Mouse (Mus musculus): ENCODE results near the gene Slc25a17. TPM values are rescaled to one million over a fixed set of nuclear protein-coding genes. Genes with fewer than 3 reads are reported as not detected.

The Slc25a17 gene
- polyA plus RNA-seq, 1 experiment from 2014 or later, result 138 TPM

DNA sequence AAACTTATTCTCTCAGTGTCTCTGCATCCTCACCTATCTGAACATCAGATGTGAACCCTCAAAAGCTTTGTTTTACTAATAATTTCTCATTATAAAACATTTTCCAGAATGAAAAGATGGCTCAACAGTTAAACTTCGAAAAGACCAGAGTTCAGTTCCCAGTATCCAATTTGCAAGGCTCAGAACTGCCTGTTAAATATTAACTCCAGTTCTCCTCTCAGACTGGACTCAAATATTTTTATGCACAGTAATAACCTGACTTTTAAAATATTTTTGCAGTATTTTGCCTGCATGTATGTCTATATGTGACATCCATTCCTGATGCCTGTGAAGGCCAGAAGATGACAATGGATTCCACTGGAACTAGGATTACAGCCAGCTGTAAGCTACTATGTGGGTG, 8.0 kb upstream of the Slc25a17 start:
- no peak overlapping the region for H3K4me2 ChIP-seq
- H3K4me3 ChIP-seq, result no peak overlapping the region
- no peak overlapping the region for H3K9ac ChIP-seq
- H3K4me1 ChIP-seq (replicated peaks), result no peaks in the 10 kb centered on the region
- H3K36me3 ChIP-seq, result peaks cover 86% of the 10 kb centered on the region
- no peak overlapping the region for H3K27ac ChIP-seq
- ATAC-seq (ENCODE audit: low FRiP score), result no peak
- no peaks in the 10 kb centered on the region for H3K27me3 ChIP-seq
- 97% methylated on average over 1 of the region's 1 CpGs for WGBS
- H3K9me3 ChIP-seq, result no peaks in the 10 kb centered on the region

DNA sequence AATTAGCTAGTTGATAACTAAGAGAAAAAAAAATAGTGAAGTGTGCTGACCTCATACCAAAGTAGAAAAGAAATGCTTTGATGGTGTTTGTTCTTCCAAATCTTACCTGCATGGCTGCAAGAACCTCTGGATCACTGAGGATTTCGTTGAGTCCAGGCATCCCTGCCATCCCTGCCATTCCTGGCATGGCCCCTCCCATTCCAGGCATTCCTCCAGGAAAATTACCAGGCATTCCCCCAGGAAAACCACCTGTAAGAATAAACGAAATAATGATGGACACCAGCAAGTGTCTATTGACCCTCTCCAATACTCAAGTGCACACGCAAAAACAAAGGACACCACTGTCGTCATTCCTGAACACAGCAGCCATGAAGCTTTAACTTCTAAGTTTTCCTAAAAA, 5.6 kb upstream of the Slc25a17 start:
- Histone ChIP-seq H3K9ac (no peak overlapping the region), H3K9me3 (no peaks in the 10 kb centered on the region), H3K36me3 (peaks cover 74% of the 10 kb centered on the region), H3K4me1 (replicated peaks) (peaks cover 4% of the 10 kb centered on the region; the same call in 1 of the 2 replicates), H3K27me3 (no peaks in the 10 kb centered on the region), H3K4me2 (no peak overlapping the region), H3K4me3 (no peak overlapping the region), H3K27ac (no peak overlapping the region)
- 85% methylated on average over 4 of the region's 4 CpGs for WGBS
- no peak for ATAC-seq (ENCODE audit: low FRiP score)

DNA sequence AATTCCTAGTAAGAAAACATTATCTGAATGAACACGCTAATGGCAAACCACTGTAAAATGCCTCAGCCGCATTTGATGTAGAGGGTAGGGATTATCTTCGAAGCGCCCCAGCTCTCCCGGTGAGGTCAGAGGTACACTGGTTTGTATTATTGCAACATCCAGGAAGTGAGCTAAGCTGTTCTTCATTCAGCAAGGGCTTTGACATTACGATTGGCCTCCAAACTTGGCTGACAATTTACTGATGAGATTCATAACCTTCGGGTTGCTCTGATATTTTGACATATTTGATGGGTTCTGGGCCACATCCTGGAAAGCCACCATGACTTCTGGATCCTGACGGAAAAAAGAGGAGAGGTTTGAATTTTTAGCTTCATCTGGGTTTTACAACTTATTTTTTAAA, 4.6 kb upstream of the Slc25a17 start:
- H3K4me2 ChIP-seq, result no peak overlapping the region
- no peaks in the 10 kb centered on the region for H3K27me3 ChIP-seq
- ATAC-seq (ENCODE audit: low FRiP score), result no peak
- H3K4me1 ChIP-seq (replicated peaks), result peaks cover 10% of the 10 kb centered on the region
- H3K36me3 ChIP-seq, result peaks cover 66% of the 10 kb centered on the region
- no peak overlapping the region for H3K4me3 ChIP-seq
- no peak overlapping the region for H3K27ac ChIP-seq
- no peak overlapping the region for H3K9ac ChIP-seq
- 93% methylated on average over 8 of the region's 8 CpGs for WGBS
- H3K9me3 ChIP-seq, result no peaks in the 10 kb centered on the region

GRCm38 (mm10) chr15:81364271-81364670, 3.7 kb upstream of the Slc25a17 start:
- no peak overlapping the region for H3K4me2 ChIP-seq
- H3K9me3 ChIP-seq, result no peaks in the 10 kb centered on the region
- peaks cover 57% of the 10 kb centered on the region for H3K36me3 ChIP-seq
- peaks cover 20% of the 10 kb centered on the region for H3K4me1 ChIP-seq (replicated peaks)
- 94% methylated on average over 1 of the region's 1 CpGs for WGBS
- no peak overlapping the region for H3K27ac ChIP-seq
- no peaks in the 10 kb centered on the region for H3K27me3 ChIP-seq
- H3K9ac ChIP-seq, result no peak overlapping the region
- no peak overlapping the region for H3K4me3 ChIP-seq
- ATAC-seq (ENCODE audit: low FRiP score), result no peak

DNA sequence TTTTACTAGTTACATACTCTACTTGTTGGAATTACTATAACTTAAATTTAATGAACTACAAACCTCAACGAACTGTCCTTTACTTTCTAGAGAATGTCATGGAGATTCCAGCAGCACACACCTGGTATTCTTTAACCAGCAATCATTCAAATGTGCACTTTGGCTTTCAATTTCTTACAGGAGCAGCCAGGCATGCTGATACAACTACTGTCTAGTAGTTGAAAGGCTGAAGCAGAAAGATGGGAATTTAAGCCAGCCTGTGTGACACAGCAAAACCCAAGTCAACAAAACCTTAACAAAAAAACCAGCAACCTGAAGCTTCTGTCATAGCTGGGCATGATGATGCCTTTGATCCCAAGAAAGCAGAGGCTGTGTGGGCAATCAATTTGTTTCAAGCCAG, 1.9 kb upstream of the Slc25a17 start:
- H3K9ac ChIP-seq, result no peak overlapping the region
- WGBS, result 68% methylated on average over 1 of the region's 1 CpGs
- H3K27ac ChIP-seq, result no peak overlapping the region
- peaks cover 43% of the 10 kb centered on the region for H3K36me3 ChIP-seq
- H3K4me3 ChIP-seq, result no peak overlapping the region
- no peaks in the 10 kb centered on the region for H3K27me3 ChIP-seq
- peaks cover 24% of the 10 kb centered on the region for H3K4me1 ChIP-seq (replicated peaks)
- no peak overlapping the region for H3K4me2 ChIP-seq
- H3K9me3 ChIP-seq, result no peaks in the 10 kb centered on the region
- ATAC-seq (ENCODE audit: low FRiP score), result no peak

DNA sequence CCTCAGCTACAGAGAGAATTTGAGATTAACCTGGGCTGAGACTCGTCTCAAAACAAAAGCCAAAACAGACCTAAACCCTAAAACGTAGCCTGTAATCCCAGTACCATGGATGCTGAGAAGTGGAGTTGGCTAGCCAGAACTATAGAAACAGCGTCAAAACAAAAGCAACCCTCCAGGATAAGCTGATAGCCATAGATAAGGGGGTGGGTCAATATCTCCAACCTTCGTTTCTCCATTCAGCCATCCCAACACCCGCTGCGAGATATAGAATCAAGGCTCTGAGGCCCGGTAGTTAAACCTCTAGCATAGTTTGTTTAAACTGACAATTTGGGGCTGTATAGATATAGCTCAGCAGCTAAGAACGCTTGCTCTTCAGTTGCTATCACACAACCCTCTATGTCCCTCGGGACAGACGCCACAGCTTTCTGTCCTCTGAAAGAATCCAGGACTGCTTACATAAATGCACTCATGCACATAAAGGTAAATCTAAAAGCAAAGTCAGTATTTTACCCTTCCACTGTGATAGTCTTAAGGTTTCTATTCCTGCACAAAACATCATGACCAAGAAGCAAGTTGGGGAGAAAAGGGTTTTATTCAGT, 904 bp upstream of the Slc25a17 start:
- H3K27ac ChIP-seq, result peak overlapping the region; percentile 77; the same call in 1 of the 2 replicates
- peaks cover 33% of the 10 kb centered on the region for H3K36me3 ChIP-seq
- H3K4me3 ChIP-seq, result no peak overlapping the region
- H3K27me3 ChIP-seq, result no peaks in the 10 kb centered on the region
- peak overlapping the region; percentile 76 for H3K4me2 ChIP-seq
- WGBS, result 53% methylated on average over 10 of the region's 10 CpGs
- H3K9ac ChIP-seq, result peak overlapping the region; percentile 55; the same call in 1 of the 2 replicates
- ATAC-seq (ENCODE audit: low FRiP score), result no peak
- peaks cover 31% of the 10 kb centered on the region for H3K4me1 ChIP-seq (replicated peaks)
- no peaks in the 10 kb centered on the region for H3K9me3 ChIP-seq

- peak overlapping the region; percentile 55; the same call in 1 of the 2 replicates for H3K9ac ChIP-seq
- peak overlapping the region; percentile 73 for H3K4me3 ChIP-seq
- H3K9me3 ChIP-seq, result no peaks in the 10 kb centered on the region
- peak overlapping the region; percentile 77 for H3K27ac ChIP-seq
- no peak for ATAC-seq (ENCODE audit: low FRiP score)
- WGBS, result 38% methylated on average over 6 of the region's 6 CpGs
- peaks cover 28% of the 10 kb centered on the region for H3K36me3 ChIP-seq
- H3K4me2 ChIP-seq, result peak overlapping the region; percentile 76
- peaks cover 31% of the 10 kb centered on the region for H3K4me1 ChIP-seq (replicated peaks)
- H3K27me3 ChIP-seq, result no peaks in the 10 kb centered on the region
Measured at GRCm38 (mm10) chr15:81361022-81361404, 401 bp upstream of the Slc25a17 start.

DNA sequence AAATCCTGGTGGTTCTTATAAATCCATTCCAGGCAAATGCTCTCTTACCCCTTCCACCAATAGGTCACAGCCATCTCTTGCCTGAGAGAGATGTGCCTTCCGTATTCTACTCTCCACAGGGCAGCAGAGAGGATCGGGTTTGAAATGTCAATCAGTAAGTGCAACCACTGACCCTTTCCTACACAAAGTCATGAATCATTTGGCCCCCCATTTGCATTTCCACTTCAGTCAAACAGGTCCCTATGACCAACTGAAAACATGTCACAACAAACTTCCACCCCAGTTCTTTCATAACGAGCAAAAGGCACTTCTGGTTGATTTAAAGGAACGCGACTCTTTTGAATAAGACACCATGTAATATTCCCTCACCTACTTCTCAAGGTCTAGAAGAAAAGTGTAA, 1.2 kb downstream of the Slc25a17 start:
- ATAC-seq (ENCODE audit: low FRiP score), result no peak
- 91% methylated on average over 5 of the region's 5 CpGs for WGBS
- Histone ChIP-seq H3K4me3 (peak overlapping the region; percentile 73; the same call in 1 of the 2 replicates), H3K27ac (no peak overlapping the region), H3K36me3 (peaks cover 13% of the 10 kb centered on the region; the same call in 1 of the 2 replicates), H3K9ac (no peak overlapping the region), H3K27me3 (no peaks in the 10 kb centered on the region), H3K4me2 (peak overlapping the region; percentile 76), H3K4me1 (replicated peaks) (peaks cover 31% of the 10 kb centered on the region), H3K9me3 (no peaks in the 10 kb centered on the region)

GRCm38 (mm10) chr15:81358943-81359342, 1.7 kb downstream of the Slc25a17 start:
- ATAC-seq (ENCODE audit: low FRiP score), result no peak

GRCm38 (mm10) chr15:81356946-81357345, 3.7 kb downstream of the Slc25a17 start:
- Histone ChIP-seq H3K9ac (no peak overlapping the region), H3K27ac (0 out of 2 replicates have a peak overlapping the region, but pooled peaks have one; percentile 12), H3K4me1 (replicated peaks) (peaks cover 31% of the 10 kb centered on the region), H3K27me3 (no peaks in the 10 kb centered on the region), H3K36me3 (no peaks in the 10 kb centered on the region), H3K4me3 (no peak overlapping the region), H3K4me2 (no peak overlapping the region), H3K9me3 (no peaks in the 10 kb centered on the region)
- 43% methylated on average over 5 of the region's 5 CpGs for WGBS
- ATAC-seq (ENCODE audit: low FRiP score), result no peak

More at GRCm38 (mm10) chr15:81358943-81359342, 1.7 kb downstream of the Slc25a17 start:
- H3K9ac ChIP-seq, result no peak overlapping the region
- peaks cover 9% of the 10 kb centered on the region; the same call in 1 of the 2 replicates for H3K36me3 ChIP-seq
- H3K27ac ChIP-seq, result no peak overlapping the region
- peaks cover 31% of the 10 kb centered on the region for H3K4me1 ChIP-seq (replicated peaks)
- WGBS, result 87% methylated on average over 3 of the region's 3 CpGs
- H3K4me3 ChIP-seq, result no peak overlapping the region
- H3K27me3 ChIP-seq, result no peaks in the 10 kb centered on the region
- H3K9me3 ChIP-seq, result no peaks in the 10 kb centered on the region
- H3K4me2 ChIP-seq, result no peak overlapping the region

DNA sequence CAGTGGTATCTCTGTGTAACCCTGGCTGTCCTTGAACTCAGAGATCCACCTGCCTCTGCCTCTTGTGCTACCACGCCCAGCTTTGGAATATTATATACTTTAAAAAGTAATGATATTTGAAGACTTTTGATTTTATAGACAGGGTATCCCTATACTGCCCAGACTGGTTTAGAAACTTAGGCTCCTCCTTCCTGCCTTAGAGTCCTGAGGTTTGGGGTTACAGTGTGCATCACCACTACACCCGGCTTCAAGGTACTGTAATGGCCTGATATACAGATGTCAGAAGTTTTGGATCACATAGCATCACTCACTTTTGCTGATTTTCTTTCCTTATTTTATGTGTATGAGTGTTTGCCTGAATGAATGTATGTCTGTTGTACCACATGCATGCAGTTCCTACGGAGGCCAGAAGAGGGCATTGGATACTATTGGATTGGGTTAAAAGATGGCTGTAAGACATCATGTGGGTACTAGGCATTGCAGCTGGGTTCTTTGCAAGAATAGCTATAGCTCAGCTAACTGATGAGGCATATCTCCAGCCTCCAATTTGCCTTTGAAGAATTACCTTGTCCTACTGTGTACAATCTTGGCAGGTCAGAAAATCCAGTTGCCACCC, 5.4 kb downstream of the Slc25a17 start:
- Histone ChIP-seq H3K4me1 (replicated peaks) (peaks cover 22% of the 10 kb centered on the region), H3K4me3 (no peak overlapping the region), H3K36me3 (no peaks in the 10 kb centered on the region), H3K27ac (no peak overlapping the region), H3K9me3 (no peaks in the 10 kb centered on the region), H3K27me3 (no peaks in the 10 kb centered on the region), H3K4me2 (no peak overlapping the region), H3K9ac (no peak overlapping the region)
- WGBS, result 69% methylated on average over 3 of the region's 3 CpGs
- no peak for ATAC-seq (ENCODE audit: low FRiP score)

DNA sequence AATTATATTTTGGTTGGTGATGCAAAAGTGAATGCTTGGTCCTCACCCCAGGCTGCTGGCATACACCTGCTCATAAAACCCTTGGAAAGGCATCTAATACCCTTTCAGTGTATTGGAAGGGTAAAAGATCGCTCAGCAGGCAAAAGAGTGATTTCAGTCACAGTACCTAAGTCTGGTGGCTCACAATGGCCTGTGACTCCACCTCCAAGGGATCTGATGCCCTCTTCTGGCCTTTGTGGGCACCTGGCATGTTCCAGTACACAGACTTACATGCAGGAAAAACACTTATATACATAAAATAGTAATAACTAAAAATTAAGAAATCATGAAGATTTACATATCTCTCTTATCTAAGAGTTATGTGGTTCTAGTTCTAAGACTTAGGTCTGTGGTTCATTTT, 8.0 kb downstream of the Slc25a17 start:
- 50% methylated on average over 1 of the region's 1 CpGs for whole genome bisulfite sequencing
- H3K4me3 ChIP-seq, result no peak overlapping the region
- no peak for ATAC-seq (ENCODE audit: low FRiP score)

GRCm38 (mm10) chr15:81350401-81350800, 10.2 kb downstream of the Slc25a17 start:
- Histone ChIP-seq H3K27ac (no peak overlapping the region), H3K4me1 (replicated peaks) (no peaks in the 10 kb centered on the region), H3K9ac (no peak overlapping the region), H3K4me3 (no peak overlapping the region), H3K9me3 (no peaks in the 10 kb centered on the region), H3K27me3 (no peaks in the 10 kb centered on the region), H3K4me2 (no peak overlapping the region), H3K36me3 (no peaks in the 10 kb centered on the region)
- no peak for ATAC-seq (ENCODE audit: low FRiP score)
- WGBS, result 73% methylated on average over 1 of the region's 1 CpGs

More for the DNA sequence above, 8.0 kb downstream of the Slc25a17 start:
- Histone ChIP-seq H3K9ac (no peak overlapping the region), H3K4me1 (replicated peaks) (peaks cover 8% of the 10 kb centered on the region; the same call in 1 of the 2 replicates), H3K4me2 (no peak overlapping the region), H3K36me3 (no peaks in the 10 kb centered on the region), H3K27me3 (no peaks in the 10 kb centered on the region), H3K9me3 (no peaks in the 10 kb centered on the region), H3K27ac (no peak overlapping the region)
